Comparison of ENCODE assay signal across 8 mouse cellular contexts in genomic region chr3:69127346-69127678, GRCm38 (mm10). TPM values are rescaled to one million over a fixed set of nuclear protein-coding genes. Genes with fewer than 3 reads are reported as not detected.
DNase-seq lines count a peak whose midpoint lies in the region; ATAC-seq and TF ChIP-seq lines count a peak whose summit lies in the region.

No protein-coding gene starts in this region.

- H3K27me3 ChIP-seq in embryonic facial prominence, embryonic 11.5 days (ENCODE audit: control insufficient read depth, insufficient read depth, low read length), result no peaks in the 10 kb centered on the region
- H3K27me3 ChIP-seq in intestine, embryonic 14.5 days (replicated peaks; ENCODE audit: control insufficient read depth, insufficient read depth, low read length), result no peaks in the 10 kb centered on the region

- H3K4me3 ChIP-seq in left cerebral cortex, adult 2 months, result peak overlapping the region; percentile 85
- peak overlapping the region; percentile 86 for H3K4me3 ChIP-seq in embryonic facial prominence, embryonic 11.5 days (ENCODE audit: low read depth, low read length)
- H3K4me3 ChIP-seq in intestine, embryonic 14.5 days (ENCODE audit: low read depth, low read length), result peak overlapping the region; percentile 89

- TF ChIP-seq CTCF in left cerebral cortex, adult 2 months (IDR thresholded peaks at IDR 0.05), result no peak

- peak overlapping the region; percentile 59 for H3K9ac ChIP-seq in embryonic facial prominence, embryonic 11.5 days (replicated peaks; ENCODE audit: low read length)
- peak overlapping the region; percentile 90 for H3K9ac ChIP-seq in intestine, embryonic 14.5 days (ENCODE audit: low read length)

- peak overlapping the region; percentile 75; the same call in 1 of the 2 replicates for H3K27ac ChIP-seq in left cerebral cortex, adult 2 months
- 0 out of 2 replicates have a peak overlapping the region, but pooled peaks have one; percentile 35 for H3K27ac ChIP-seq in embryonic facial prominence, embryonic 11.5 days (replicated peaks; ENCODE audit: low read depth, low read length)
- H3K27ac ChIP-seq in intestine, embryonic 14.5 days (ENCODE audit: low read depth), result peak overlapping the region; percentile 47; the same call in 1 of the 2 replicates

- peak overlapping the region; percentile 67 for H3K4me2 ChIP-seq in embryonic facial prominence, embryonic 11.5 days (ENCODE audit: low read depth, low read length)
- peak overlapping the region; percentile 84 for H3K4me2 ChIP-seq in intestine, embryonic 14.5 days (ENCODE audit: low read length)

- no peaks in the 10 kb centered on the region for H3K4me1 ChIP-seq in embryonic facial prominence, embryonic 11.5 days (ENCODE audit: control insufficient read depth, insufficient read depth, low read length)
- peaks cover 15% of the 10 kb centered on the region for H3K4me1 ChIP-seq in intestine, embryonic 14.5 days (replicated peaks; ENCODE audit: control insufficient read depth, insufficient read depth, low read length)

- H3K9me3 ChIP-seq in embryonic facial prominence, embryonic 11.5 days (replicated peaks; ENCODE audit: control insufficient read depth, low read length), result no peaks in the 10 kb centered on the region
- H3K9me3 ChIP-seq in intestine, embryonic 14.5 days (ENCODE audit: control insufficient read depth, low read length), result no peaks in the 10 kb centered on the region

- DNase-seq in left cerebral cortex, adult 2 months (ENCODE audit: extremely low spot score in 1 of 2, low spot score in 2 of 2), result no peak
- DNase-seq in left cerebral cortex, postnatal 36 days (ENCODE audit: low spot score in 2 of 2), result no peak
- no peak for DNase-seq in embryonic facial prominence, embryonic 11.5 days (ENCODE audit: low spot score)
- DNase-seq in intestine, embryonic 14.5 days (ENCODE audit: low spot score), result no peak
- DNase-seq in adrenal gland, adult 8-10 months, result no peak
- no peak for DNase-seq in cerebellum, postnatal 10 days
- DNase-seq in adipocyte (ENCODE audit: low spot score), result no peak

- peak; percentile 82; the same call in 1 of the 2 replicates for ATAC-seq in embryonic facial prominence, embryonic 11.5 days (replicated peaks; ENCODE audit: insufficient number of reproducible peaks, low FRiP score, low TSS enrichment, low read depth)
- ATAC-seq in intestine, embryonic 14.5 days (replicated peaks; ENCODE audit: low FRiP score, low TSS enrichment, low read depth), result no peak
- ATAC-seq in monocyte, adult 5-6 weeks (replicated peaks; ENCODE audit: insufficient number of reproducible peaks, low FRiP score, low TSS enrichment, poor library complexity, severe bottlenecking), result peak; percentile 14; the same call in 1 of the 2 replicates

- no peaks in the 10 kb centered on the region for H3K36me3 ChIP-seq in embryonic facial prominence, embryonic 11.5 days (replicated peaks; ENCODE audit: control insufficient read depth, insufficient read depth, low read depth, low read length)
- H3K36me3 ChIP-seq in intestine, embryonic 14.5 days (ENCODE audit: control insufficient read depth, insufficient read depth, low read length), result no peaks in the 10 kb centered on the region

- intact Hi-C loops in left cerebral cortex, adult 2 months (cut with DNase I), result loop anchor here (2.0 to 10.0 kb wide), 2 partner anchors 189 to 357 kb away; partner anchors contain the start of gene Ppm1l
- intact Hi-C loops in left cerebral cortex, postnatal 36 days (cut with DNase I), result loop anchor here (2.0 kb wide), 1 partner anchor 63 kb away; no protein-coding TSS in a partner anchor

- WGBS in embryonic facial prominence, embryonic 11.5 days, result 1% methylated on average over 10 of the region's 10 CpGs
- WGBS in intestine, embryonic 14.5 days, result under 1% methylated on average over 10 of the region's 10 CpGs

RNA-seq across cellular contexts. Expression of gene Kpna4, which starts 0.4 kb away (rescaled TPM):
- 10 to 100 TPM; 66.2 to 72.9 TPM for total RNA-seq in left cerebral cortex, adult 2 months (2021)
- total RNA-seq in left cerebral cortex, postnatal 36 days (2021), result 10 to 100 TPM; 64.6 to 73.1 TPM
- polyA plus RNA-seq in embryonic facial prominence, embryonic 11.5 days (2014; fragmentation: Nextera tagmentation; extraction: Ambion mirVana), result 46.2 and 51.3 TPM in 2 replicates
- 31.8 and 33.5 TPM in 2 replicates for polyA plus RNA-seq in intestine, embryonic 14.5 days (2014; fragmentation: Nextera tagmentation; extraction: Ambion mirVana)
- total RNA-seq in monocyte, adult 5-6 weeks (2017), result 173 to 214 TPM (median 173 TPM) in 3 replicates
- total RNA-seq in adrenal gland, adult 8-10 months (2022), result 10 to 100 TPM; 53.4 to 79.9 (median 67.1) TPM
